Mouse (Mus musculus) stomach, embryonic 16.5 days (tissue): Measurements from ENCODE around the gene Arv1. TPM values are rescaled to one million over a fixed set of nuclear protein-coding genes. Genes with fewer than 3 reads are reported as not detected.

Experiments used
- ATAC-seq: fragments of 200-750 bp; cut with Nextera tagmentation; 2 replicates; pipeline ENCODE4 v1.8.0; 2017; ENCODE audit warnings: moderate number of reproducible peaks, moderate TSS enrichment; ENCODE audit not compliant: insufficient read depth, low FRiP score
- H3K27ac ChIP-seq: fragments of 300-500 bp; sonication (generic); 2 replicates; pipeline ENCODE4 v1.5.1; 2014; ENCODE audit warnings: low read length
- H3K27me3 ChIP-seq: fragments of 300-500 bp; sonication (generic); 2 replicates; pipeline ENCODE4 v1.6.1; 2014; ENCODE audit warnings: low read length, control low read depth, mixed read lengths; ENCODE audit not compliant: control insufficient read depth, insufficient read depth
- H3K36me3 ChIP-seq: fragments of 300-500 bp; sonication (generic); 2 replicates; pipeline ENCODE4 v1.6.1; 2014; ENCODE audit warnings: low read length; ENCODE audit not compliant: control insufficient read depth, insufficient read depth
- H3K4me1 ChIP-seq: fragments of 300-500 bp; sonication (generic); 2 replicates; pipeline ENCODE4 v1.6.1; 2014; ENCODE audit warnings: low read length, control low read depth, mixed read lengths; ENCODE audit not compliant: control insufficient read depth, insufficient read depth
- H3K4me2 ChIP-seq: fragments of 300-500 bp; sonication (generic); 2 replicates; pipeline ENCODE4 v1.6.1; 2014; ENCODE audit warnings: low read depth, low read length, mixed read lengths
- H3K4me3 ChIP-seq: fragments of 300-500 bp; sonication (generic); replicated peaks from 2 replicates; pipeline ENCODE4 v1.5.1; 2014; ENCODE audit warnings: mild to moderate bottlenecking, low read length
- H3K9ac ChIP-seq: fragments of 300-500 bp; sonication (generic); 2 replicates; pipeline ENCODE4 v1.6.1; 2014; ENCODE audit warnings: low read length
- H3K9me3 ChIP-seq: fragments of 300-500 bp; sonication (generic); replicated peaks from 2 replicates; pipeline ENCODE4 v1.6.1; 2016; ENCODE audit warnings: low read length, control low read depth; ENCODE audit not compliant: control insufficient read depth
- WGBS: fragments of 180-500 bp; shearing (Covaris S2); extraction: QIAGEN DNeasy Blood & Tissue Kit; methylation state at CpG from one replicate; pipeline ENCODE4 v1.1.7; 2014; 5-methylcytosine and 5-hydroxymethylcytosine counted together
- polyA plus RNA-seq: library from polyadenylated mRNA; unstranded; fragments of >200 nt; fragmentation: Nextera tagmentation; extraction: Ambion mirVana; gene quantifications from 2 replicates; pipeline ENCODE4 v1.2.1, GENCODE M21; 2015

The Arv1 gene
- polyA plus RNA-seq, 1 experiment from 2014 or later = 19.0 TPM

- WGBS = 89% methylated on average over 6 of the region's 6 CpGs
- no peaks in the 10 kb centered on the region for H3K9me3 ChIP-seq
- no peak overlapping the region for H3K9ac ChIP-seq
- H3K4me3 ChIP-seq = no peak overlapping the region
- peaks cover 8% of the 10 kb centered on the region for H3K36me3 ChIP-seq
- H3K27ac ChIP-seq = no peak overlapping the region
- ATAC-seq = no peak
- no peaks in the 10 kb centered on the region for H3K4me1 ChIP-seq
- H3K27me3 ChIP-seq = no peaks in the 10 kb centered on the region
- H3K4me2 ChIP-seq = no peak overlapping the region
Observed at GRCm38 (mm10) chr8:124713207-124713606, 8.7 kb upstream of the Arv1 start.

- no peak for ATAC-seq
Observed at GRCm38 (mm10) chr8:124715736-124716135, 6.2 kb upstream of the Arv1 start.

DNA sequence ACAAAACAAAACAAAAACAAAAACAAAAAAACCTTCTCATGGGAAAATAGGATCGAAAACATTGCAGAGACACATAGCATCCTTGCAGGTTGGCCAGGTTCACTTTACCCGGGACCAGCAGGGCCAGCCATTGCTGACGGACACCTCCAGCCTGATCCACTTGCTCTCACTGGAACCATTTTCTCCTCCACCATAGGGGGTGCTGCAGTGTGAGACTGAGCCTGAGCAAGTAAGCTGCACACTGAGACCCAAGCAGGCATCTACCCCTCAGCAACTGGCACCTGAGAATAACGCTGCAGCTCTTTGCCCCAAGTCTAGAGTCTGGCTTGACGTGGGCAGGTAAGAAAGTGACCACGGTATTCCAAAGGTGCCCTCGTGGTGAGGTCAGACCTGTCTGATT is 1.8 kb upstream of the Arv1 start:
- no peak for ATAC-seq

More at GRCm38 (mm10) chr8:124715736-124716135, 6.2 kb upstream of the Arv1 start:
- Histone ChIP-seq H3K4me3 (no peak overlapping the region), H3K4me1 (peaks cover 5% of the 10 kb centered on the region), H3K9me3 (no peaks in the 10 kb centered on the region), H3K36me3 (peaks cover 8% of the 10 kb centered on the region), H3K27me3 (no peaks in the 10 kb centered on the region), H3K4me2 (no peak overlapping the region), H3K9ac (no peak overlapping the region), H3K27ac (no peak overlapping the region)
- 81% methylated on average over 8 of the region's 8 CpGs for WGBS

DNA sequence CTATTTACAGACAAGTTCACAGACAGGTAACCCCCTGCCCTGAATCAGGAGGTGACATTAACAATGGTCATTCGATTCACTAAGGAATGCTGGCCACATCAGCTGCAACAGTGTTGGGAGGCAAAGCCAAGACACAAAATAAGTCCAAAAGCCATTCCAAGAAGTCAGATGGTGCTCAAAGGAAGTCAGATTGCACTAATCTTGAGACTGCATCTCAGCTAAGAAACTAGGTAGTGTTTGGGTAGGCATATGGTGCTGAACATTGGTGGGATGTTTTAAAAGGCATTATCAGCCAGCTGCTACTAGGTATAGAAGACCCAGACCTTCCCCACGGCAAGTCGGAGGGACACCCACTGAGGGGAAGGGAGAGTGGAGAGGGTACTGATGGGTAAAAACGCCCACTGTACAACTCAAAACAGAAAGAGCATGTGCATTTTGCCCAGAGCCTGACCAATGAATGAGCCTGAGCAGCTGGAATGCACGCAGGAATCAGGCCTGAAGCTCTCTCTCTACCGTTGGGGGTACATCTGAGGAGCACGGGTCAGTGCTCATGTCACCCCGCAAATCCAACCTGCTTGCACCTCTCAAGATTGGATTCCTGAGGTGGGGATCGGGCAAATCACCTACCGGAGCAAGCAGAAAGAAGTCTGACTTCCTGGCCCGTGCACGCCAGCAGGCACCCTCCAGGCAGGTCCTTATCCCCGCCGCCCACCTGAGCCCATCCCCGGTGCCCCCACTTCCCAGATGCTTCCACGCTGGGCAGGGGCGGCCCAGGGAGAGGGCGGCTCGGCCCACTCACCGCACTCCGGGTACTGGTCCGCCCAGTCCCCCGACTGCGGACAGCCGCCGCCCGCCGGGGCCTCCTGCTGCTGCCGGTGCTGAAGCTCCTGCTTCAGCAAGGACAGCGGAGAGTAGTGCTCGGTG is 739 bp upstream of the Arv1 start:
- WGBS = 2% methylated on average over 31 of the region's 31 CpGs
- peaks cover 16% of the 10 kb centered on the region for H3K4me1 ChIP-seq

More for the DNA sequence above, 1.8 kb upstream of the Arv1 start:
- WGBS = 77% methylated on average over 7 of the region's 7 CpGs
- no peaks in the 10 kb centered on the region for H3K27me3 ChIP-seq
- H3K4me1 ChIP-seq = peaks cover 16% of the 10 kb centered on the region
- no peaks in the 10 kb centered on the region for H3K36me3 ChIP-seq
- H3K4me3 ChIP-seq = no peak overlapping the region
- H3K9ac ChIP-seq = no peak overlapping the region
- H3K4me2 ChIP-seq = no peak overlapping the region
- no peaks in the 10 kb centered on the region for H3K9me3 ChIP-seq
- no peak overlapping the region for H3K27ac ChIP-seq

DNA sequence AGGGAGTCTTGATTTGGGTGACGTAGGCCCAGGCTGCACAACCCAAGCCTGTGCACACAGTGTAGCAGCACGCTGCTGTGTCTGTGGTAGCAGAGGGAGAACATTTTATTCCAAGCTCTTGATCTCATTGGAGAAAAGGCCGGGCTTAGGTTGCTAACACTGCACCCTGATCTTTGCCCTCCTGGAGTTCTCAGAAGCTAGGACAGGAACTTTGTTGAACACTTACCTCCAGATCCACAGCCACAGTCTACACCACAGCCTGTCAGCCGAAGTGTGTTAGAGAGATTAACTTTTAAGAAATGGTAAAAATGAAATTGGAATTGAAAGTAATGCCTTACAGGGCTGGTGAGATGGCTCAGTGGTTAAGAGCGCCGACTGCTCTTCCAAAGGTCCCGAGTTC is 2.4 kb downstream of the Arv1 start:
- Histone ChIP-seq H3K27ac (no peak overlapping the region), H3K36me3 (0 out of 2 replicates have a peak, but pooled peaks cover under 1% of the 10 kb centered on the region), H3K4me3 (no peak overlapping the region), H3K4me2 (no peak overlapping the region), H3K9me3 (no peaks in the 10 kb centered on the region), H3K9ac (no peak overlapping the region), H3K4me1 (peaks cover 16% of the 10 kb centered on the region), H3K27me3 (no peaks in the 10 kb centered on the region)
- WGBS = 95% methylated on average over 7 of the region's 7 CpGs
- ATAC-seq = no peak

More for the DNA sequence above, 739 bp upstream of the Arv1 start:
- no peaks in the 10 kb centered on the region for H3K36me3 ChIP-seq
- no peak overlapping the region; the same call in 1 of the 2 replicates for H3K27ac ChIP-seq
- peak; percentile 38; the same call in 1 of the 2 replicates for ATAC-seq
- peak overlapping the region; percentile 94 for H3K4me2 ChIP-seq
- H3K4me3 ChIP-seq = peak overlapping the region; percentile 76
- H3K9ac ChIP-seq = peak overlapping the region; percentile 85
- no peaks in the 10 kb centered on the region for H3K9me3 ChIP-seq
- no peaks in the 10 kb centered on the region for H3K27me3 ChIP-seq

- WGBS = 88% methylated on average over 8 of the region's 8 CpGs
- H3K9me3 ChIP-seq = no peaks in the 10 kb centered on the region
Observed at GRCm38 (mm10) chr8:124732828-124733227, 10.9 kb downstream of the Arv1 start.

GRCm38 (mm10) chr8:124735371-124735911 is 13.5 kb downstream of the Arv1 start:
- H3K36me3 ChIP-seq = peaks cover 9% of the 10 kb centered on the region; the same call in 1 of the 2 replicates
- no peak for ATAC-seq
- WGBS = 72% methylated on average over 3 of the region's 3 CpGs

More at GRCm38 (mm10) chr8:124732828-124733227, 10.9 kb downstream of the Arv1 start:
- Histone ChIP-seq H3K27me3 (no peaks in the 10 kb centered on the region), H3K27ac (no peak overlapping the region), H3K9ac (no peak overlapping the region), H3K4me2 (no peak overlapping the region), H3K36me3 (peaks cover 12% of the 10 kb centered on the region; the same call in 1 of the 2 replicates), H3K4me3 (no peak overlapping the region), H3K4me1 (no peaks in the 10 kb centered on the region)
- ATAC-seq = no peak

DNA sequence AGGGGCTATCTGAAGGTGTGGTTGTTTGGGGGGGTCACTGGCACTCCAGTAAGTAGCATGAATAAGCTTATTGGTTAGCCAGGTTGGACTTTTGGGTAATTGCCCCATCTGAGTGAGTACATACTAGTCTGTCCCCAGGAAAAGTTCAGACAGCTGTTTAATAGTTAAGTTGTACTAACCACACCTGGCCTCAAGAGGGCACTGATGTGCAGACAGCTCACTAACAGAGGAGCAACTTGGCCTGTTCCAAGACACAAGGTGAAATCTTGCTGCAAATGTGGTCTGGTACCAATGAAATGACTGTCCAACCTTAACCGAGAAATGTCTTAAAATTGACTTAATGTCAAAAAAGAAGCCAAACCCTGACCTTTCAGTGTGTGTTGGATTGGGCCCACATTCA is 17.3 kb downstream of the Arv1 start:
- Histone ChIP-seq H3K9ac (no peak overlapping the region), H3K4me1 (no peaks in the 10 kb centered on the region), H3K36me3 (no peaks in the 10 kb centered on the region), H3K27ac (no peak overlapping the region), H3K9me3 (no peaks in the 10 kb centered on the region), H3K4me2 (no peak overlapping the region), H3K4me3 (no peak overlapping the region), H3K27me3 (no peaks in the 10 kb centered on the region)
- ATAC-seq = no peak
- 53% methylated on average over 1 of the region's 1 CpGs for WGBS

More at GRCm38 (mm10) chr8:124735371-124735911, 13.5 kb downstream of the Arv1 start:
- no peaks in the 10 kb centered on the region for H3K4me1 ChIP-seq
- no peaks in the 10 kb centered on the region for H3K27me3 ChIP-seq
- no peak overlapping the region for H3K4me2 ChIP-seq
- H3K9me3 ChIP-seq = no peaks in the 10 kb centered on the region
- H3K27ac ChIP-seq = no peak overlapping the region
- H3K4me3 ChIP-seq = no peak overlapping the region
- no peak overlapping the region for H3K9ac ChIP-seq

- no peak overlapping the region; the same call in 1 of the 2 replicates for H3K9ac ChIP-seq
- no peak overlapping the region for H3K27ac ChIP-seq
- no peak overlapping the region for H3K4me3 ChIP-seq
- no peak for ATAC-seq
- H3K4me2 ChIP-seq = no peak overlapping the region
- peaks cover 16% of the 10 kb centered on the region for H3K27me3 ChIP-seq
- H3K9me3 ChIP-seq = no peaks in the 10 kb centered on the region
- no peaks in the 10 kb centered on the region for H3K36me3 ChIP-seq
- WGBS = 55% methylated on average over 13 of the region's 13 CpGs
- H3K4me1 ChIP-seq = peaks cover 11% of the 10 kb centered on the region
Observed at GRCm38 (mm10) chr8:124746661-124747060, 24.7 kb downstream of the Arv1 start.
